Mouse (Mus musculus) heart, adult 2 months (tissue): ENCODE measurements around the gene Ppy. TPM values are rescaled to one million over a fixed set of nuclear protein-coding genes. Genes with fewer than 3 reads are reported as not detected.

ENCODE experiments used
- DNase-seq, 2 experiments: peaks; one replicate each; pipeline ENCODE4 v3.0.0; 2021
- H3K27ac ChIP-seq: fragments of 200-600 bp; 2 replicates; pipeline ENCODE4 v1.8.1; 2022
- H3K27me3 ChIP-seq: fragments of 200-500 bp; 2 replicates; pipeline ENCODE4 v1.6.1; 2012; ENCODE audit warnings: mild to moderate bottlenecking, low read length, inconsistent platforms, mixed read lengths; ENCODE audit not compliant: control insufficient read depth, insufficient read depth
- H3K36me3 ChIP-seq: fragments of 200-500 bp; 2 replicates; pipeline ENCODE4 v1.6.1; 2012; ENCODE audit warnings: low read length, inconsistent platforms; ENCODE audit not compliant: control insufficient read depth, insufficient read depth
- H3K4me1 ChIP-seq: fragments of 200-500 bp; 2 replicates; pipeline ENCODE4 v1.6.1; 2011; ENCODE audit warnings: low read length; ENCODE audit not compliant: control insufficient read depth, insufficient read depth
- H3K4me3 ChIP-seq: fragments of 200-600 bp; 2 replicates; pipeline ENCODE4 v1.8.1; 2022
- H3K79me2 ChIP-seq: fragments of 200-500 bp; replicated peaks from 2 replicates; pipeline ENCODE4 v1.6.1; 2012; ENCODE audit warnings: mild to moderate bottlenecking, inconsistent platforms, low read length, moderate library complexity, mixed read lengths; ENCODE audit not compliant: control insufficient read depth, insufficient read depth
- H3K9ac ChIP-seq: fragments of 200-500 bp; 2 replicates; pipeline ENCODE4 v1.6.1; 2012; ENCODE audit warnings: low read depth, mild to moderate bottlenecking, control low read depth, inconsistent platforms, low read length, mixed read lengths
- CTCF ChIP-seq: fragments of 200-600 bp; IDR thresholded peaks from 2 replicates; pipeline ENCODE4 v1.8.1; 2022; ENCODE audit warnings: antibody characterized with exemption, mild to moderate bottlenecking, moderate library complexity
- EP300 ChIP-seq: fragments of 200-500 bp; IDR thresholded peaks from 2 replicates; pipeline ENCODE4 v1.6.1; 2011; ENCODE audit warnings: low read depth, low read length, control low read depth; ENCODE audit not compliant: insufficient read depth
- POLR2A ChIP-seq: fragments of 200-500 bp; IDR thresholded peaks from 2 replicates; pipeline ENCODE4 v1.6.1; 2011; ENCODE audit warnings: mild to moderate bottlenecking, low read depth, low read length, control low read depth; ENCODE audit not compliant: insufficient read depth
- WGBS: fragments of 180-500 bp; shearing (Covaris S2); methylation state at CpG from one replicate; pipeline ENCODE4 v1.1.7; 2018; 5-methylcytosine and 5-hydroxymethylcytosine counted together
- intact Hi-C: fragments of 180-260 bp; cut with DNase I; formaldehyde crosslinking; loops from one replicate; pipeline ENCODE4 v1.15.1; 2025
- polyA plus RNA-seq: library from polyadenylated mRNA; depleted of rRNA; stranded (reverse); fragments of >200 nt; gene quantifications from 2 replicates; pipeline ENCODE4 v1.2.3, GENCODE M21; 2012; rRNA removed
- total RNA-seq, 2 experiments: library from RNA; stranded (reverse); gene quantifications; 2 replicates each; pipeline ENCODE4 v1.2.3; 2021

Ppy gene
- total and polyA plus RNA-seq, 3 experiments, result not detected

DNA sequence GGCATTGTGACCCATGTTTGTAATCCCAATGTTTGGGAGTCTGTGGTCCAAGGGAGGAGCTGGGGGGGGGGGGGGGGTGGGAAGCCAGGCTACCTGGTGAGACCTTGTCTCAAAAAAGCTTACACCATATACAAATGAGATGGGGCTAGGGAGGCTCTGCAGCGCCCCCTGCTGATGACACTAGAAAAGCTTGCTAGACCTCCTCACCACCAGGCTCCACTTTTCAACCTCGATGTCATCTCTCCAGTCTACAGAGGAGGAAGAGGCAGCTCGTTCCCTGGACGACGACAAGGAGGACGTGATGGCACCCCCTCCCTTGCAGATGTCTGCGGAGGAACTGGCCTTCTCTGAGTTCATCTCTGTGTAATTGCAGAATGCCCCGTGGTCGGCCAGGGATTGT is 47.3 kb downstream of the Ppy start:
- Histone ChIP-seq H3K27me3 (no peaks in the 10 kb centered on the region), H3K27ac (peak overlapping the region; percentile 84), H3K4me3 (no peak overlapping the region), H3K9ac (no peak overlapping the region), H3K4me1 (peaks cover 28% of the 10 kb centered on the region), H3K36me3 (peaks cover 16% of the 10 kb centered on the region; the same call in 1 of the 2 replicates), H3K79me2 (no peaks in the 10 kb centered on the region)
- WGBS, result 25% methylated on average over 9 of the region's 9 CpGs
- DNase-seq, result peak; percentile 52 to 71
- intact Hi-C loops, result no loop called here
- TF ChIP-seq POLR2A, result 0 out of 2 replicates have a peak, but pooled peaks have one; percentile 33
- TF ChIP-seq EP300, result no peak
- TF ChIP-seq CTCF, result peak; percentile 75

GRCm38 (mm10) chr11:102053183-102053582 is 47.9 kb downstream of the Ppy start:
- peaks cover 28% of the 10 kb centered on the region for H3K4me1 ChIP-seq
- peak overlapping the region; percentile 84 for H3K27ac ChIP-seq
- H3K36me3 ChIP-seq, result peaks cover 16% of the 10 kb centered on the region; the same call in 1 of the 2 replicates
- peak in 1 of 2 experiments; percentile 68 for DNase-seq
- no peaks in the 10 kb centered on the region for H3K79me2 ChIP-seq
- 29% methylated on average over 7 of the region's 7 CpGs for whole genome bisulfite sequencing
- no peak for TF ChIP-seq POLR2A
- TF ChIP-seq EP300, result peak; percentile 60; the same call in 1 of the 2 replicates
- no peaks in the 10 kb centered on the region for H3K27me3 ChIP-seq
- intact Hi-C loops, result no loop called here
- H3K4me3 ChIP-seq, result no peak overlapping the region
- H3K9ac ChIP-seq, result no peak overlapping the region; the same call in 1 of the 2 replicates

GRCm38 (mm10) chr11:102052697-102053096 is 48.4 kb downstream of the Ppy start:
- WGBS, result 54% methylated on average over 12 of the region's 12 CpGs

GRCm38 (mm10) chr11:102051954-102052353 is 49.2 kb downstream of the Ppy start:
- peak; percentile 66 to 75 for DNase-seq
- Histone ChIP-seq H3K36me3 (peaks cover 16% of the 10 kb centered on the region; the same call in 1 of the 2 replicates), H3K79me2 (no peaks in the 10 kb centered on the region), H3K4me3 (no peak overlapping the region), H3K4me1 (peaks cover 28% of the 10 kb centered on the region), H3K9ac (peak overlapping the region; percentile 37), H3K27me3 (no peaks in the 10 kb centered on the region), H3K27ac (peak overlapping the region; percentile 84)
- WGBS, result 34% methylated on average over 4 of the region's 4 CpGs
- intact Hi-C loops, result no loop called here
- peak; percentile 90 for TF ChIP-seq EP300
- TF ChIP-seq POLR2A, result peak; percentile 82
- no peak for TF ChIP-seq CTCF

More at GRCm38 (mm10) chr11:102052697-102053096, 48.4 kb downstream of the Ppy start:
- Histone ChIP-seq H3K79me2 (no peaks in the 10 kb centered on the region), H3K4me3 (no peak overlapping the region), H3K27ac (peak overlapping the region; percentile 84), H3K9ac (peak overlapping the region; percentile 37), H3K27me3 (no peaks in the 10 kb centered on the region), H3K36me3 (peaks cover 16% of the 10 kb centered on the region; the same call in 1 of the 2 replicates), H3K4me1 (peaks cover 28% of the 10 kb centered on the region)
- no peak for TF ChIP-seq CTCF
- no peak for TF ChIP-seq POLR2A
- no peak for TF ChIP-seq EP300
- no peak for DNase-seq
- intact Hi-C loops, result no loop called here

GRCm38 (mm10) chr11:102051541-102051940 is 49.6 kb downstream of the Ppy start:
- peak overlapping the region; percentile 22; the same call in 1 of the 2 replicates for H3K9ac ChIP-seq
- peak overlapping the region; percentile 84 for H3K27ac ChIP-seq
- no peaks in the 10 kb centered on the region for H3K27me3 ChIP-seq
- peak overlapping the region; percentile 32 for H3K4me3 ChIP-seq
- H3K4me1 ChIP-seq, result peaks cover 28% of the 10 kb centered on the region
- H3K36me3 ChIP-seq, result peaks cover 16% of the 10 kb centered on the region; the same call in 1 of the 2 replicates
- TF ChIP-seq POLR2A, result peak; percentile 47; the same call in 1 of the 2 replicates
- peak; percentile 94 for TF ChIP-seq EP300
- no peak for TF ChIP-seq CTCF
- 38% methylated on average over 4 of the region's 4 CpGs for WGBS
- intact Hi-C loops, result no loop called here
- no peaks in the 10 kb centered on the region for H3K79me2 ChIP-seq
- DNase-seq, result peak; percentile 78 to 86

Other genes with a start within 250 kb of the Ppy start
- gene Meox1, start 206.9 kb downstream of the Ppy start, total RNA-seq, result 1 to 10 TPM; 5.6 to 7.3 TPM
- gene Meox1, start 206.9 kb downstream of the Ppy start, polyA plus RNA-seq, result 7.2 and 15.1 TPM in 2 replicates
- 1 to 10 TPM; 2.1 to 3.2 TPM for gene Sost, start 134.3 kb downstream of the Ppy start, total RNA-seq
- 5.8 and 7.0 TPM in 2 replicates for gene Sost, start 134.3 kb downstream of the Ppy start, polyA plus RNA-seq
- not detected for gene Cfap97d1, start 117.0 kb downstream of the Ppy start, total RNA-seq
- not detected in 2 replicates for gene Cfap97d1, start 117.0 kb downstream of the Ppy start, polyA plus RNA-seq
- gene Dusp3, start 114.3 kb downstream of the Ppy start, total RNA-seq, result 100 to 1,000 TPM; 103 to 131 TPM
- gene Dusp3, start 114.3 kb downstream of the Ppy start, polyA plus RNA-seq, result 97.7 and 101 TPM in 2 replicates
- 1 to 10 TPM; 1.4 to 1.5 TPM for gene Mpp3, start 72.9 kb downstream of the Ppy start, total RNA-seq
- 4.5 and 5.3 TPM in 2 replicates for gene Mpp3, start 72.9 kb downstream of the Ppy start, polyA plus RNA-seq
- gene Cd300lg, start 59.8 kb downstream of the Ppy start, total RNA-seq, result 10 to 100 TPM; 51.6 to 70.1 TPM
- gene Cd300lg, start 59.8 kb downstream of the Ppy start, polyA plus RNA-seq, result 102 and 143 TPM in 2 replicates
- gene Mpp2, start 12.8 kb downstream of the Ppy start, total RNA-seq, result 1 to 10 TPM; 2.3 to 2.6 TPM
- 5.3 and 5.6 TPM in 2 replicates for gene Mpp2, start 12.8 kb downstream of the Ppy start, polyA plus RNA-seq
- gene Pyy, start 6.5 kb upstream of the Ppy start, total RNA-seq, result not detected
- gene Pyy, start 6.5 kb upstream of the Ppy start, polyA plus RNA-seq, result not detected in 2 replicates
- not detected for gene Nags, start 44.2 kb upstream of the Ppy start, total RNA-seq
- 0.06 and 0.12 TPM in 2 replicates for gene Nags, start 44.2 kb upstream of the Ppy start, polyA plus RNA-seq
- gene Tmem101, start 55.1 kb upstream of the Ppy start, total RNA-seq, result 10 to 100 TPM; 12.2 to 13.6 TPM
- 19.5 and 20.7 TPM in 2 replicates for gene Tmem101, start 55.1 kb upstream of the Ppy start, polyA plus RNA-seq
- 10 to 100 TPM; 49.4 to 50.2 TPM for gene Lsm12, start 84.0 kb upstream of the Ppy start, total RNA-seq
- 32.5 and 42.4 TPM in 2 replicates for gene Lsm12, start 84.0 kb upstream of the Ppy start, polyA plus RNA-seq
- 10 to 100 TPM; 44.8 to 50.6 TPM for gene G6pc3, start 88.3 kb upstream of the Ppy start, total RNA-seq
- gene G6pc3, start 88.3 kb upstream of the Ppy start, polyA plus RNA-seq, result 89.9 and 95.3 TPM in 2 replicates
- gene Hdac5, start 128.8 kb upstream of the Ppy start, total RNA-seq, result 100 to 1,000 TPM; 113 to 137 TPM
- gene Hdac5, start 128.8 kb upstream of the Ppy start, polyA plus RNA-seq, result 92.6 and 98.5 TPM in 2 replicates
- under 1 TPM; 0.26 to 0.32 TPM for gene BC030867, start 147.6 kb upstream of the Ppy start, total RNA-seq
- 0.45 and 0.56 TPM in 2 replicates for gene BC030867, start 147.6 kb upstream of the Ppy start, polyA plus RNA-seq
- gene Asb16, start 167.4 kb upstream of the Ppy start, total RNA-seq, result 1 to 10 TPM in 1 of 2 experiments, under 1 TPM in 1; 0.89 to 1.1 TPM
- 0.70 and 0.74 TPM in 2 replicates for gene Asb16, start 167.4 kb upstream of the Ppy start, polyA plus RNA-seq
- 10 to 100 TPM; 22.9 to 26.2 TPM for gene Tmub2, start 183.6 kb upstream of the Ppy start, total RNA-seq
- gene Tmub2, start 183.6 kb upstream of the Ppy start, polyA plus RNA-seq, result 32.8 and 43.2 TPM in 2 replicates
- 10 to 100 TPM; 19.0 to 21.7 TPM for gene Atxn7l3, start 195.3 kb upstream of the Ppy start, total RNA-seq
- 17.4 and 21.2 TPM in 2 replicates for gene Atxn7l3, start 195.3 kb upstream of the Ppy start, polyA plus RNA-seq
- gene Ubtf, start 218.4 kb upstream of the Ppy start, total RNA-seq, result 10 to 100 TPM; 52.5 to 59.4 TPM
- gene Ubtf, start 218.4 kb upstream of the Ppy start, polyA plus RNA-seq, result 14.9 and 22.1 TPM in 2 replicates